Mouse (Mus musculus): ENCODE results near the gene Slc25a29. TPM values are rescaled to one million over a fixed set of nuclear protein-coding genes. Genes with fewer than 3 reads are reported as not detected.

Gene Slc25a29
- polyA plus RNA-seq, 1 experiment from 2014 or later, result 6.8 TPM

GRCm38 (mm10) chr12:108831966-108832643, 3.6 kb downstream of the Slc25a29 start:
- no peak for DNase-seq (ENCODE audit: low spot score)
- WGBS, result 69% methylated on average over 9 of the region's 9 CpGs
- H3K27ac ChIP-seq, result no peak overlapping the region
- peaks cover 5% of the 10 kb centered on the region; the same call in 1 of the 2 replicates for H3K27me3 ChIP-seq (ENCODE audit: insufficient read depth, poor library complexity, severe bottlenecking)
- peaks cover 17% of the 10 kb centered on the region for H3K36me3 ChIP-seq
- H3K4me3 ChIP-seq, result no peak overlapping the region
- H3K4me1 ChIP-seq, result peaks cover 31% of the 10 kb centered on the region
- H3K9me3 ChIP-seq, result no peaks in the 10 kb centered on the region

GRCm38 (mm10) chr12:108830358-108830757, 5.3 kb downstream of the Slc25a29 start:
- Histone ChIP-seq H3K4me3 (no peak overlapping the region), H3K27ac (no peak overlapping the region), H3K9me3 (no peaks in the 10 kb centered on the region), H3K27me3 (ENCODE audit: insufficient read depth, poor library complexity, severe bottlenecking) (peaks cover 5% of the 10 kb centered on the region; the same call in 1 of the 2 replicates), H3K4me1 (peaks cover 17% of the 10 kb centered on the region), H3K36me3 (peaks cover 28% of the 10 kb centered on the region)
- no peak for DNase-seq (ENCODE audit: low spot score)
- 82% methylated on average over 6 of the region's 6 CpGs for WGBS

DNA sequence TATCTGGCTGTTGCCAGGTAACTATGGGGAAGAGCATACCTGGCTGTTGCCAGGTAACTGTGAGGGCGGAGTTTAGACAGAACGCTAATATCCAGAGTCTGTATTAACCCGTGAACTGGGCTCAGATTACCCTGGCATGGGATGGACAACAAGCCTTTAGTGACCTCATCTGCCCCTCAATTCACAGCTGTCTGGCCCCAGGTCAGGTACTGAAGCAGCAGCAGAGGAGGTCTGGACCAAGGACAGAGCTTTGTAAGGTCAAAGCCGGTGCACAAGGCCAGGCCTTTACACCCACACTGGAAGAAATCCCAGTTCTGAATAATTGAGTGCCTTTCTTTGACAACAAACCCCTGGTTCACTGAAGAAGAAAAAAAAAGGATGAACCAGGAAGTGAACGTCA, 6.0 kb downstream of the Slc25a29 start:
- H3K4me3 ChIP-seq, result no peak overlapping the region

GRCm38 (mm10) chr12:108827641-108828040, 8.0 kb downstream of the Slc25a29 start:
- Histone ChIP-seq H3K4me3 (no peak overlapping the region), H3K27ac (no peak overlapping the region), H3K36me3 (peaks cover 28% of the 10 kb centered on the region), H3K9me3 (no peaks in the 10 kb centered on the region), H3K4me1 (0 out of 2 replicates have a peak, but pooled peaks cover 6% of the 10 kb centered on the region), H3K27me3 (ENCODE audit: insufficient read depth, poor library complexity, severe bottlenecking) (no peaks in the 10 kb centered on the region)
- no peak for DNase-seq (ENCODE audit: low spot score)
- WGBS, result 96% methylated on average over 6 of the region's 6 CpGs

More for the DNA sequence above, 6.0 kb downstream of the Slc25a29 start:
- Histone ChIP-seq H3K9me3 (no peaks in the 10 kb centered on the region), H3K27ac (no peak overlapping the region), H3K27me3 (ENCODE audit: insufficient read depth, poor library complexity, severe bottlenecking) (peaks cover 3% of the 10 kb centered on the region; the same call in 1 of the 2 replicates), H3K4me1 (peaks cover 9% of the 10 kb centered on the region; the same call in 1 of the 2 replicates), H3K36me3 (peaks cover 28% of the 10 kb centered on the region)
- no peak for DNase-seq (ENCODE audit: low spot score)
- WGBS, result 85% methylated on average over 5 of the region's 5 CpGs

DNA sequence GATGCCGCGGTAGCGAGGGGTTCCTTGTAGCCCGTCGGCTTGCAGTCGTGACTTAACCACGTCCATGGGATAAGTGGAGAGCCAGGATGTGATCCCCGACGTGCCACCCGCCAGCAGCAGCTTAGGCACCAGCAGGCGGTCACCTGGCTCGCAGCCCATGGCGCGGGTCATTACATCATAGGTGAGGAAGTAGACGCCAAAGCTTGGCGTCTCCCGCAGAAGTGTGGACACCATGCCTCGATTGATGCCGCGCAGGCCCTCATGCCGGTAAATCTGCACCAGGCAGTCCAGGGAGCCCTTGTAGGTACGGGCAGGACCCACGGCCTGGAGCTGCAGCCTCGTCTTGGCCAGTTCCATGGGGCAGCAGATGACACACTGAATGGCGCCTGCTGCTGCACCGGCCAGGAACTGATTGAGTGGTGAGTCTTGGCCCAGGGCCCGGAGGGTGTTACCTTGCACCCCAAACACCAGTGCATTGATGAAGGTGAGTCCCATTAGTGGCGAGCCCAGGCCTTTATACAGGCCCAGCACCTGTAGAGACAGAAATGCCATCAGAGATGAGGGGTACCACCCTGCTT, 8.6 kb downstream of the Slc25a29 start:
- H3K27me3 ChIP-seq (ENCODE audit: insufficient read depth, poor library complexity, severe bottlenecking), result no peaks in the 10 kb centered on the region
- 94% methylated on average over 28 of the region's 28 CpGs for WGBS
- H3K36me3 ChIP-seq, result peaks cover 28% of the 10 kb centered on the region
- H3K9me3 ChIP-seq, result no peaks in the 10 kb centered on the region
- 0 out of 2 replicates have a peak, but pooled peaks cover 6% of the 10 kb centered on the region for H3K4me1 ChIP-seq
- H3K4me3 ChIP-seq, result no peak overlapping the region
- DNase-seq (ENCODE audit: low spot score), result no peak
- H3K27ac ChIP-seq, result no peak overlapping the region

DNA sequence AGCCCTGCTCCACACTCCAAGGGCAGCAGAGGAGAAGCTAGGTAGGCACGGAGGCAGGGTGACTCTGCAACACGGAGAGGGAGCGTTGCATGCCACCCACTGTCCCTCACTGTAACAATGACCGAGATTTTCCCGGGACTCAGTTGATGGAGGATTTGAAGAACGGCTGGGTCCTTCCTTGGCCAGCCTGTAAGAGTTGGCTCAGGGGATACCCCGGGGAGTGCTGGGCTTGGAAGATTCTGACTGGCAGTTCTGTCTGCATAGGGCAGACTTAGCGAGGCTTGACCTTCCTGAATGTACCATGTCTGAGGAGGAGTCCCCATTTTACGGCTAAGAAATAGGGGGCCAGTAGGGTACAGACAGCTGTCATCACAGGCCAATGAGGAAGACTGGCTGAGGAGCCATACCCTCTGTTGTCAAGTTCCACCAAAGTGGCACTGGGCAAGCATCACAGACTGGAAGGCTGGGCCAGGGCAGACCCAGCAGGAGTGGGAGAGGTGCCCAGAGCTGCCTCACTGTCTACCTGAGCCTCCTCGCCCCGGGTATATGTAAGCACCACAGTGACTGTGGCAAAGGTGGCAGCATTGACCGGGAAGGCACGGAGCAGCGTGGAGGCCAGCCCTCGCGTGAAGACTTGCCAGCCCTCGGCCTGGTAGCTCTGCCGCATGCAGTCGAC, 9.3 kb downstream of the Slc25a29 start:
- whole genome bisulfite sequencing, result 92% methylated on average over 19 of the region's 19 CpGs
- H3K27me3 ChIP-seq (ENCODE audit: insufficient read depth, poor library complexity, severe bottlenecking), result no peaks in the 10 kb centered on the region
- H3K9me3 ChIP-seq, result no peaks in the 10 kb centered on the region
- H3K4me1 ChIP-seq, result 0 out of 2 replicates have a peak, but pooled peaks cover 6% of the 10 kb centered on the region
- no peak overlapping the region for H3K4me3 ChIP-seq
- peaks cover 28% of the 10 kb centered on the region for H3K36me3 ChIP-seq
- no peak for DNase-seq (ENCODE audit: low spot score)
- no peak overlapping the region for H3K27ac ChIP-seq

- no peaks in the 10 kb centered on the region for H3K27me3 ChIP-seq (ENCODE audit: insufficient read depth, poor library complexity, severe bottlenecking)
- peaks cover 8% of the 10 kb centered on the region for H3K4me1 ChIP-seq
- DNase-seq (ENCODE audit: low spot score), result no peak
- H3K9me3 ChIP-seq, result no peaks in the 10 kb centered on the region
- H3K27ac ChIP-seq, result no peak overlapping the region
- WGBS, result 90% methylated on average over 13 of the region's 13 CpGs
- H3K4me3 ChIP-seq, result no peak overlapping the region
- peaks cover 28% of the 10 kb centered on the region for H3K36me3 ChIP-seq
Observed at GRCm38 (mm10) chr12:108825561-108826224, 10.0 kb downstream of the Slc25a29 start.

- no peak overlapping the region for H3K27ac ChIP-seq
- 90% methylated on average over 15 of the region's 15 CpGs for WGBS
- H3K4me3 ChIP-seq, result no peak overlapping the region
Observed at GRCm38 (mm10) chr12:108824225-108824874, 11.3 kb downstream of the Slc25a29 start.

DNA sequence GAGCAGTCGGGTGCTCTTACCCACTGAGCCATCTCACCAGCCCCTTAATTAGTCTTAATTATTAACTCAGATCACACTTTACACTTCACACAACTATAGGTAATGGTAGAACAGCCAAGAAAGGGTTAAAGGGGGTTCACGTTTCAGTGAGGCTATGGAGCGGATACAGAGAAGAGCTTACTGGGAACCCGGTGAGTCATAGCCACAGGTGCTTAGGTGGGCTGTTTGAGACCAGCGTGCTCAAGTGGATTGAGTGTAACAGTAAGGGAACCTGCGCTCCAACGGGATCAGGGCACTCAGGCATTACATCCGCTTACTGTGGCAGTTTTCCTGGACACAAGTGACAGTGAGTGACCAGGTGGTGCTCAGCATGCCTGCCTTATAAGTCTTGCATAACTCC, 12.6 kb downstream of the Slc25a29 start:
- 71% methylated on average over 8 of the region's 8 CpGs for WGBS

More at GRCm38 (mm10) chr12:108824225-108824874, 11.3 kb downstream of the Slc25a29 start:
- H3K9me3 ChIP-seq, result no peaks in the 10 kb centered on the region
- no peaks in the 10 kb centered on the region for H3K27me3 ChIP-seq (ENCODE audit: insufficient read depth, poor library complexity, severe bottlenecking)
- H3K4me1 ChIP-seq, result peaks cover 19% of the 10 kb centered on the region
- H3K36me3 ChIP-seq, result peaks cover 29% of the 10 kb centered on the region
- no peak for DNase-seq (ENCODE audit: low spot score)

DNA sequence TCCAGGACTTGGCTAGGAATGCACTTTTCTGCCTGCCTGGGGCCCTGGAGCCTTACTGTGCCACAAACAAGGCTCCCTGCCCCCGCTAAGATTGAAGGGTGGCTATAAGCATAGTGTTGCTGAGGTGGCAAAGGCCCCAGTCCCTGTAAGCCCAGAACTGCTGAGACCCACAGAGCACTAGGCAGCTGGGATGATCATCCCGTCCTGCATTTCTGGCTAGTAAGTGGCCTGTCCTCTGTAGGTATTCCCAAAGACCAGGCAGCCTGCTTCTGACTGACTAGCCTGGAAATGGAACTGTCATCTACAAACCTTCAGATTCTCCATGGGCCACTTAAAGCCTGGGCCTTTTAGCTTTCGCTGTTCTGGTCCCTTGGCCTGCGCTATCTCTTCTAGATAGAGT, 15.2 kb downstream of the Slc25a29 start:
- Histone ChIP-seq H3K36me3 (peaks cover 30% of the 10 kb centered on the region), H3K27me3 (ENCODE audit: insufficient read depth, poor library complexity, severe bottlenecking) (no peaks in the 10 kb centered on the region), H3K4me3 (no peak overlapping the region), H3K27ac (peak overlapping the region; percentile 44; the same call in 1 of the 2 replicates), H3K4me1 (peaks cover 15% of the 10 kb centered on the region), H3K9me3 (no peaks in the 10 kb centered on the region)
- no peak for DNase-seq (ENCODE audit: low spot score)
- WGBS, result 69% methylated on average over 4 of the region's 4 CpGs

More for the DNA sequence above, 12.6 kb downstream of the Slc25a29 start:
- DNase-seq (ENCODE audit: low spot score), result no peak
- Histone ChIP-seq H3K27me3 (ENCODE audit: insufficient read depth, poor library complexity, severe bottlenecking) (no peaks in the 10 kb centered on the region), H3K4me3 (no peak overlapping the region), H3K27ac (no peak overlapping the region), H3K36me3 (peaks cover 32% of the 10 kb centered on the region), H3K9me3 (no peaks in the 10 kb centered on the region), H3K4me1 (peaks cover 21% of the 10 kb centered on the region)

GRCm38 (mm10) chr12:108816569-108816968, 19.1 kb downstream of the Slc25a29 start:
- no peak overlapping the region for H3K27ac ChIP-seq
- no peaks in the 10 kb centered on the region for H3K9me3 ChIP-seq
- no peak overlapping the region for H3K4me3 ChIP-seq
- H3K4me1 ChIP-seq, result peaks cover 15% of the 10 kb centered on the region
- peaks cover 52% of the 10 kb centered on the region for H3K36me3 ChIP-seq
- 83% methylated on average over 11 of the region's 11 CpGs for WGBS
- no peaks in the 10 kb centered on the region for H3K27me3 ChIP-seq (ENCODE audit: insufficient read depth, poor library complexity, severe bottlenecking)
- DNase-seq (ENCODE audit: low spot score), result no peak

GRCm38 (mm10) chr12:108814470-108814869, 21.2 kb downstream of the Slc25a29 start:
- 87% methylated on average over 6 of the region's 6 CpGs for WGBS
- Histone ChIP-seq H3K36me3 (peaks cover 60% of the 10 kb centered on the region), H3K4me1 (peaks cover 7% of the 10 kb centered on the region), H3K4me3 (no peak overlapping the region), H3K27me3 (ENCODE audit: insufficient read depth, poor library complexity, severe bottlenecking) (no peaks in the 10 kb centered on the region), H3K27ac (no peak overlapping the region), H3K9me3 (no peaks in the 10 kb centered on the region)
- no peak for DNase-seq (ENCODE audit: low spot score)

All from heart, embryonic 10.5 days (tissue).